Mouse (Mus musculus): ENCODE results near the gene Wnk2. TPM values are rescaled to one million over a fixed set of nuclear protein-coding genes. Genes with fewer than 3 reads are reported as not detected.

Gene Wnk2
- total and polyA plus RNA-seq, 3 experiments = 0.04 TPM; not detected in 2

DNA sequence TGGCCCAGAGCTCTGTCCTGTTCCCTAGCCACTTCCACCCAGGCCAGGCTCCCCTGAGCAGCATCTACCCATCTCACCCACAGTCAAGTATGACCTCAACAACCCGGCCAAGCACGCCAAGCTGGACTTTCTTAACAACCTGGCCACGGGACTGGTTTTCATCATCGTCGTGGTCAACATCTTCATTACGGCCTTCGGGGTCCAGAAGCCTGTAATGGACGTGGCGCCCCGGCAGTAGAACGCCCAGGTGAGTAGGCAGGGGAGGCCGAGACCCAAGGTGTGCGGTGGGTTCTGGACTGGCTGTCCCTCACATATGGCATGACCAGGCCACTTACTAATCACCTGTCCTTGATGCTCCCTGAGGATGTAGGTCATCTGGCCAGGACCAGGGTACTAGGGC lies 47.0 kb upstream of the Wnk2 start:
- Histone ChIP-seq H3K36me3 (ENCODE audit: control insufficient read depth in 1 of 2, insufficient read depth in 2 of 2, low read length in 2 of 2) (peaks cover 0 to 3% of the 10 kb centered on the region in 2 experiments; a peak in 2 of 4 replicates), H3K4me1 (ENCODE audit: control insufficient read depth in 1 of 2, insufficient read depth in 2 of 2, low read length in 2 of 2) (0 out of 4 replicates have a peak, but pooled peaks cover 0 to 7% of the 10 kb centered on the region in 2 experiments)
- no peak for TF ChIP-seq BHLHE40 (IDR thresholded peaks at IDR 0.05; ENCODE audit: borderline replicate concordance, low read depth, low read length)

DNA sequence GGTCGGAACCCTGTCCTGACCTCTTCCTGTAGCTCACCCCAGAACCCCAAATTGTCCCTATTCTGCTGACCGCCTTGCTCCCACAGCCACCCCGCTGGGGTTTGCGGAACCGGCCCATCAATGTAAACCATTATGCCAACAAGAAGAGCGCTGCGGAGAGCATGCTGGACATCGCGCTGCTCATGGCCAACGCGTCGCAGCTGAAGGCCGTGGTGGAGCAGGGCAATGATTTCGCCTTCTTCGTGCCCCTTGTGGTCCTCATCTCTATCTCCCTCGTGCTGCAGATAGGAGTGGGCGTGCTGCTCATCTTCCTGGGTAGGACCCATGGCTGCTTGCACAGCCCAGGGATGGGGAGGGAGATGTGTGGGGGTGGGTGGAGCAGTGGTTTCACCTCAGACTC lies 45.8 kb upstream of the Wnk2 start:
- H3K9ac ChIP-seq (ENCODE audit: control insufficient read depth, low read depth, low read length, poor library complexity, severe bottlenecking) = no peak overlapping the region
- H3K9me3 ChIP-seq (replicated peaks; ENCODE audit: insufficient read depth, low read length) = no peaks in the 10 kb centered on the region
- H3K27me3 ChIP-seq (ENCODE audit: control insufficient read depth in 1 of 2, insufficient read depth in 2 of 2, low read length in 2 of 2) = no peaks in the 10 kb centered on the region
- no peak for DNase-seq (ENCODE audit: low read depth, low spot score)
- H3K27ac ChIP-seq (ENCODE audit: control insufficient read depth, low read depth, low read length) = no peak overlapping the region
- H3K4me1 ChIP-seq (ENCODE audit: control insufficient read depth in 1 of 2, insufficient read depth in 2 of 2, low read length in 2 of 2) = 0 out of 4 replicates have a peak, but pooled peaks cover 0 to 7% of the 10 kb centered on the region in 2 experiments
- no peak overlapping the region for H3K4me3 ChIP-seq (ENCODE audit: control insufficient read depth in 1 of 2, insufficient read depth in 1 of 2, low read depth in 2 of 2, low read length in 2 of 2)
- peaks cover 0 to 3% of the 10 kb centered on the region in 2 experiments; a peak in 2 of 4 replicates for H3K36me3 ChIP-seq (ENCODE audit: control insufficient read depth in 1 of 2, insufficient read depth in 2 of 2, low read length in 2 of 2)
- TF ChIP-seq ZKSCAN1 (IDR thresholded peaks at IDR 0.05; ENCODE audit: low read depth, low read length) (no peak), POLR2AphosphoS2 (IDR thresholded peaks at IDR 0.05; ENCODE audit: low read length) (no peak), ZNF384 (IDR thresholded peaks at IDR 0.05; ENCODE audit: low read depth, low read length) (no peak), HCFC1 (IDR thresholded peaks at IDR 0.05; ENCODE audit: low read depth, low read length) (no peak), POLR2AphosphoS5 (IDR thresholded peaks at IDR 0.05; ENCODE audit: borderline replicate concordance, low read depth, low read length) (no peak), ETS1 (IDR thresholded peaks at IDR 0.05; ENCODE audit: low read depth, low read length) (no peak), MAZ (IDR thresholded peaks at IDR 0.05; ENCODE audit: low read depth, low read length) (no peak), NELFE (IDR thresholded peaks at IDR 0.05; ENCODE audit: low read depth, low read length) (no peak), TBP (IDR thresholded peaks at IDR 0.05; ENCODE audit: low read depth, low read length) (no peak), NRF1 (IDR thresholded peaks at IDR 0.05; ENCODE audit: insufficient read depth, low read depth, low read length, poor library complexity, severe bottlenecking) (no peak), SIN3A (IDR thresholded peaks at IDR 0.05; ENCODE audit: low read length) (no peak), TCF12 (IDR thresholded peaks at IDR 0.05; ENCODE audit: low read depth, low read length) (no peak), MAX (IDR thresholded peaks at IDR 0.05; ENCODE audit: low read length) (no peak), SMC3 (IDR thresholded peaks at IDR 0.05; ENCODE audit: low read depth, low read length) (no peak), MXI1 (IDR thresholded peaks at IDR 0.05; ENCODE audit: low read depth, low read length) (no peak), E2F4 (IDR thresholded peaks at IDR 0.05; ENCODE audit: borderline replicate concordance, low read depth, low read length) (no peak), RCOR1 (IDR thresholded peaks at IDR 0.05; ENCODE audit: low read depth, low read length) (no peak)
- no peaks in the 10 kb centered on the region for H3K79me2 ChIP-seq (ENCODE audit: control insufficient read depth, insufficient read depth, low read length, poor library complexity)

More for the DNA sequence above, 47.0 kb upstream of the Wnk2 start:
- Histone ChIP-seq H3K4me3 (ENCODE audit: control insufficient read depth in 1 of 2, insufficient read depth in 1 of 2, low read depth in 2 of 2, low read length in 2 of 2) (no peak overlapping the region), H3K27ac (ENCODE audit: control insufficient read depth, low read depth, low read length) (no peak overlapping the region), H3K79me2 (ENCODE audit: control insufficient read depth, insufficient read depth, low read length, poor library complexity) (no peaks in the 10 kb centered on the region), H3K9ac (ENCODE audit: control insufficient read depth, low read depth, low read length, poor library complexity, severe bottlenecking) (no peak overlapping the region), H3K9me3 (replicated peaks; ENCODE audit: insufficient read depth, low read length) (no peaks in the 10 kb centered on the region), H3K27me3 (ENCODE audit: control insufficient read depth in 1 of 2, insufficient read depth in 2 of 2, low read length in 2 of 2) (no peaks in the 10 kb centered on the region)
- no peak for DNase-seq (ENCODE audit: low read depth, low spot score)
